Mouse (Mus musculus) c-Kit-positive CD71-negative TER-119-negative erythroid progenitor cells, embryonic 14.5 days (primary cell): ENCODE measurements around the gene Wdr60.
"Not testable (repeated sequence)": the region's sequence is repeated elsewhere in the genome, so short reads cannot be mapped to it uniquely, and the experiment has no call there.

Source experiments
- DNase-seq: peaks from one replicate; pipeline ENCODE4 v3.0.0-alpha.2; 2013; ENCODE audit warnings: low read depth

The Wdr60 gene

DNA sequence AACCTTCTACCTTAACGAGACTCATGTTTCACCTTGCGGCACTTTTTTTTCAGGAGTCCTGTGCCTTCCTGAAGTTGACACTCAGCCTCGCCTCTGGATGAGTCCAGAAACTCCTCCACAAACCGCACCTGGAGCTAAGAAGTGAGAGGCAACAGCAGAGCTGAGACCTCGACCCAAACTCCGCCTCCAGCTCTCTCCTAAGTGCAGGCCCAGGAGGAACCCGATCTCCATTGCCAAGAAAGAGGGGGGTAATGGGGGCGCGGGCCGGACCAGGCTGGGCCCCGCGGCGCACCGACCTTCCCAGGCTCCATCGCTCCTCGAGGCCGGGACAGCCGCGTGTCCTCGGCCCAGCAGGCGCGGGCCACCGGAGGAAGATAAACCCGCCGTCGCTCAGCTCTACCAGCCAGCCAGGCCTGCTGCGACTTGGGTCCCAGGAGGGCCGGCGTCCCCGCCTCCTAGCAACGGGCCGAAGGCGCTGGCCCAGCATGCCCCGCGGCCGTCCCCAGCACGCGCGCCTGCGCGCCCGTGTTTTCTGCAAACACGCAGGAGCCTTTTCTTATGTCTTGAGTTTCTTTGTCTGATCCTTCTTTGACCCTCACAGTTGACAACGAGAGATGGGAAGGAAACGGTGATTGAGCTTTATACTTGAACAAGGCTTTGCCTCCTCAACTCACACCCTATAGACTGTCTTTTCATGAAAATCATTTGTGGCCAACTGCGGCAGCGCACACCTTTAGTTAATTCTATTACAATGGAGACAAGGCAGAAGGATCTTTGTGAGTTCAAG lies at the start of gene Wdr60:
Gene Wdr60 (minus strand): TSS at position 468 of the 787 bp plus-strand sequence.
- DNase-seq, result no peak

GRCm38 (mm10) chr12:116308612-116309011 lies 45.8 kb upstream of the Wdr60 start:
- DNase-seq, result no peak

- DNase-seq, result no peak
Observed at GRCm38 (mm10) chr12:116307870-116308269, 45.0 kb upstream of the Wdr60 start.

GRCm38 (mm10) chr12:116306042-116306441 lies 43.2 kb upstream of the Wdr60 start:
- DNase-seq, result no peak

GRCm38 (mm10) chr12:116302181-116302580 lies 39.4 kb upstream of the Wdr60 start:
- no peak for DNase-seq

GRCm38 (mm10) chr12:116299906-116300305 lies 37.1 kb upstream of the Wdr60 start:
- no peak for DNase-seq

DNA sequence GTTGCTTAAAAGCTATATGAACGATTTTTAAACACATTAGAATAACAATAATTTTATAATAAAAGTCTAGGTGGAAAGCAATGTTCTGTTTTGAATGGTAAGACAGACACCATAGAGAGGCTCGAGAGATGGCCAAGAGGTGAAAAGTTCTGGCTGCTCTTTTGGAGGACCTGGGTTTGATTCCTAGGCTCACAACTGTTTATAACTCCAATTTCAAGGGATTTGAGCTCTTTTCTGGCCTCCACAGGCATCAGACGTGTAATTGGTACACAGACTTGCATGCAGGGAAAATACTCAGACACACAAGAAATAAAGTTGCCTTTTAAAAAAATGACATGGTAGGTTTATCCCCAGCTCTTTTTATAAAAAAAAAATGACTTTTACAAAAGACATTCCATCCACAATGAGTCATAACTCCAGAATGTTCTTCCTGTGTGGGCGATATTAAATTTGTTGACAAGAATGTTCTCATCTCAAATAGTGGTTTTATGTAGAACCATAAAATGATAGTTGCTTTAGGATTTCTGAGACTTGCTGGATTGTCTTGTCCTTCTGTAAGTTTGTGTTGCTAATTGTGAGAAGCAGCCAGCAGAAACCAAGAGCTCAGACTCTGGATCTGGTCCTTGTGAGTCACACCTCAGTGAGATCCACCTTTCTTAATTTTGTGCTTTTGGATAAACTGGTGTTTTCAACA lies 30.9 kb upstream of the Wdr60 start:
- DNase-seq, result no peak

GRCm38 (mm10) chr12:116293185-116293584 lies 30.4 kb upstream of the Wdr60 start:
- no peak for DNase-seq

GRCm38 (mm10) chr12:116283511-116283910 lies 20.7 kb upstream of the Wdr60 start:
- DNase-seq, result no peak

GRCm38 (mm10) chr12:116282856-116283255 lies 20.0 kb upstream of the Wdr60 start:
- no peak for DNase-seq

- DNase-seq, result no peak
Observed at GRCm38 (mm10) chr12:116281427-116282281, 18.8 kb upstream of the Wdr60 start.

DNA sequence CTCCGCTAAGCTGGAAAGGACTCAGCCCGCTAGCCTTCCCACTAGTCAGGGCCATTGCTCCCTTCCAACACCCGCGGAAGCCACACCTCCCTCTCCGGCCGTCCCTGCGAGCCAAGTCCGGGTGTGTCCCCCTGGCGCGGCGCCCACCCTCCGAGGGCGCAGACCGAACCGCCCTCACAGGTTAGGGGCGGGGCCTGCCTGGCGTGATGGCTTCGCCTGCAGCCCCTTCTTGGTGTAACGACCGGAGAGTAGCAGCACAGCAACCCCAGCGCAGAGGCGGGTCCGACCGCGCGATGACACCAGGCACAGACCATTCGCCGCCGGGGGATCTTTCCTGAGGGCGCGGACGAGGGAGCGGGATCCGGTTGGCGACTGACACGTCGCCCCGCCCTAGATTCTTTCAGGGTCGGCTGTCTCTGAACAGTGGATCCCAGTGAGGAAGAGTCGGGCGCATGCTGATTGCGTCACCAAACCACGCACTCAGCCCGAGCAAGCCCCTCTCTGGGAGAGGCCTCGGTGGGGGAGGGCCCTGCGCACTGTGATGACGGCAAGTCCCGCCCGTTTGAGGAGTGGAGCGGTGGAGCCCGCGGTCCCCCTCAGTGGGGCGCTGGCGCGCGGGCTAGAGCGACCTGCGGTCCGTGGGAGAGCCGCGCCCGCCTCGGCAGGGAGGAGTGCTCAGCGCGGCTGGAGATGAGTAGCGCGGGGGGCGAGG lies 18.0 kb upstream of the Wdr60 start, which contains the start of gene Esyt2:
Gene Esyt2 (plus strand): TSS at position 544 of the 712 bp plus-strand sequence.
- DNase-seq, result peak; percentile 98

GRCm38 (mm10) chr12:116280149-116280652 lies 17.4 kb upstream of the Wdr60 start:
- no peak for DNase-seq

- no peak for DNase-seq
Observed at GRCm38 (mm10) chr12:116279181-116279580, 16.4 kb upstream of the Wdr60 start.

DNA sequence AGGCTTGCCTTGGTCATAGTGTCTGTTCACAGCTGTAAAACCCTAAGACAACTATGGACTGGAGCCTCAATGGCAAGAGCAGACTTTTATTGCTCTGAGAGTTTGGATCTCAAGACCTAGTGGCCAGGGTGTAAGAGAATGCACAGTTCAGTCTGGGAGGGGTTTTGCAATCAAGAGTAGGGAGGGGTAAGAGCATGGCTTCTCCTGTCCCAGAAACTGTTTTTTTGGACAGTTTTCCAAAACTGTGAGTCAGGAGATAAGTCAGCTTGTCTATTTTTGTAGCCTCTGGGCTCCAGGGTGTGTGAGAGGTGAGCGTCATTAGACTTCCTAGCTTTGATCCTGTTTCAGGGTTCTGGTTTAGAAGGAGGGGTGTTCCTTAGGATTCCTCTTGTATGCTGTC lies 15.7 kb upstream of the Wdr60 start:
- DNase-seq, result no peak

DNA sequence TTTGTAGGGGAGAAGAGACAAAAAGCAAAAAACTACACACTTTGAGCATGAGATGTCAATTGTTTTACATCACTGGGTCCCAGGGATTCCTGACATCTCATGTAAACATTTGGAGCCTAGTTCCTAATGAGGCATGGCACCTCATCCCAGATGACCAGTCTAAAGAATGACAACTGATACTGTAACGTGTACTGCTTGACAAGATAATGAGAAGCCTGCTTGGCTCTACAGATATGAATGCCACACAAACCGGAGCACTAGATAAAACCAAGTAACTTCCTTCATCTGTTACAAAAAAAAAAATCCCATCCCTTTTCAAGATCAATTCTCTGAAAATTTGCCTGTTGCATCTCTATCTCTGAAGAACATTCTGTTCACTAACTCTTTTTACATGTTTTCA lies 14.1 kb upstream of the Wdr60 start:
- no peak for DNase-seq

DNA sequence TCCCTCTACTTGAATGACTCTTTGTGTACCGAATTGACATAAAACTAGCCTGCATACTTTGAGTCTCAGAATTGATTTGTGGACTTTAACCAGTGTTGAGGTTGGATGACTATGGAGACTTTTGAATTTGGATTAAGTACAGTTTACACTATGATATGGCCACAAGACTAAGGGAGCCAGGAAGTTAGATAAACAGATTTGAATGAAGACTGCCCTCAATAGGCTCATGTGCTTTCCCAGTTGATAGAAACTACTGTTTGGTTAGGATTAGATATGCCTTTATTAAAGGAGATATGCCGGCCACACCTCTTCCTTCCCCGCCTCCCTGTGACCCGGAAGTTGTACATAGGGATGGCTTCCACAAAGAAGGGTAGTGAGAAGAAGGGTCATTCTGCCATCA lies 12.8 kb upstream of the Wdr60 start:
- no peak for DNase-seq

DNA sequence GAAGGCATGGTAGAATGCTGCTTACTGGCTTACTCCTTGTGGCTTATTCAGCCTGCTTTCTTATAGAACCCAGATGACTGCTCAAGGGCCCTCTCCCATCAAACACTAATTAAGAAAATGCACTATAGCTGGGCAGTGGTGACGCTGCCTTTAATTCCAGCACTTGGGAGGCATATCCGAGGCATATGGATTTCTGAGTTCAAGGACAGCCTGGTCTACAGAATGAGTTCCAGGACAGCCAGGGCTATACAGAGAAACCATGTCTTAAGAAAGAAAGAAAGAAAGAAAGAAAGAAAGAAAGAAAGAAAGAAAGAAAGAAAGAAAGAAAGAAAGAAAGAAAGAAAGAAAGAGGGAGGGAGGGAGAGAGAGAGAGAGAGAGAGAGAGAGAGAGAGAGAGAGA lies 12.3 kb upstream of the Wdr60 start, which contains the start of gene Gm11027:
Gene Gm11027 (plus strand): TSS at position 301 of the 400 bp plus-strand sequence.
- not testable (repeated sequence) for DNase-seq

- no peak for DNase-seq
Observed at GRCm38 (mm10) chr12:116273733-116274132, 10.9 kb upstream of the Wdr60 start.

DNA sequence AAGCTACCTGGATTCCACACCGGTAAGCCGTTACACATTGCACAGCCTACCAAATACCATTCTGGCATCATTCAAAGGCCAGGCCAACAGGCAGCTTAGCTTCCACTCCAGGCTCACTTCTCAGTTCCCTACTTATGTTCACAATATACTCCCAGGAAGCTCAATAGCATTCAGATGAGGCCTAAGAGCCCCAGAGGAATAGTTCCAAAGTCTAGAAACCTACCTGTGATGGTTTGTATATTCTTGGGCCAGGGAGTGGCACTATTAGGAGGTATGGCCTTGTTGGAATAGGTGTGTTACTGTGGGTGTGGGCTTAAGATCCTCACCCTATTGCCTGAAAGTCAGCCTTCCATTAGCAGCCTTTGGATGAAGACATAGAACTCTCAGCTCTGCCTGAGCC lies 8.2 kb upstream of the Wdr60 start:
- no peak for DNase-seq

GRCm38 (mm10) chr12:116270538-116270937 lies 7.7 kb upstream of the Wdr60 start:
- DNase-seq, result no peak
